Mouse (Mus musculus) lung, postnatal 0 days (tissue): ENCODE results near the gene Prrxl1. TPM values are rescaled to one million over a fixed set of nuclear protein-coding genes. Genes with fewer than 3 reads are reported as not detected.

ENCODE experiments used
- ATAC-seq: fragments of 200-750 bp; cut with Nextera tagmentation; 2 replicates; pipeline ENCODE4 v1.8.0; 2017; ENCODE audit warnings: moderate library complexity
- DNase-seq: peaks from one replicate; pipeline ENCODE4 v3.0.0-alpha.2; 2016; ENCODE audit warnings: low spot score
- H3K27ac ChIP-seq: fragments of 300-500 bp; sonication (generic); 2 replicates; pipeline ENCODE4 v1.5.1; 2014; ENCODE audit warnings: antibody characterized with exemption, mild to moderate bottlenecking, low read length, mixed read lengths
- H3K27me3 ChIP-seq: fragments of 300-500 bp; sonication (generic); replicated peaks from 2 replicates; pipeline ENCODE4 v1.6.1; 2014; ENCODE audit warnings: low read length, mixed read lengths; ENCODE audit not compliant: insufficient read depth
- H3K36me3 ChIP-seq: fragments of 300-500 bp; sonication (generic); 2 replicates; pipeline ENCODE4 v1.6.1; 2014; ENCODE audit warnings: low read length, mixed read lengths; ENCODE audit not compliant: insufficient read depth
- H3K4me1 ChIP-seq: fragments of 300-500 bp; sonication (generic); 2 replicates; pipeline ENCODE4 v1.6.1; 2014; ENCODE audit warnings: antibody characterized with exemption, low read depth, low read length, mixed read lengths; ENCODE audit not compliant: insufficient read depth
- H3K4me2 ChIP-seq: fragments of 300-500 bp; sonication (generic); replicated peaks from 2 replicates; pipeline ENCODE4 v1.6.1; 2014; ENCODE audit warnings: low read depth, mild to moderate bottlenecking, low read length, moderate library complexity, mixed read lengths
- H3K4me3 ChIP-seq: fragments of 300-500 bp; sonication (generic); 2 replicates; pipeline ENCODE4 v1.5.1; 2014; ENCODE audit warnings: low read depth, low read length
- H3K9ac ChIP-seq: fragments of 300-500 bp; sonication (generic); replicated peaks from 2 replicates; pipeline ENCODE4 v1.6.1; 2014; ENCODE audit warnings: low read depth, mild to moderate bottlenecking
- H3K9me3 ChIP-seq: fragments of 300-500 bp; sonication (generic); 2 replicates; pipeline ENCODE4 v1.6.1; 2016; ENCODE audit warnings: low read length, mixed read lengths
- CTCF ChIP-seq: IDR thresholded peaks from 2 replicates; pipeline ENCODE4 v1.5.1; 2016; ENCODE audit warnings: antibody characterized with exemption, mild to moderate bottlenecking
- EP300 ChIP-seq: IDR thresholded peaks from 2 replicates; pipeline ENCODE4 v1.6.1; 2016; ENCODE audit warnings: antibody characterized with exemption, mild to moderate bottlenecking, control low read depth
- WGBS: fragments of 180-500 bp; shearing (Covaris S2); extraction: QIAGEN DNeasy Blood & Tissue Kit; methylation state at CpG from one replicate; pipeline ENCODE4 v1.1.7; 2014; 5-methylcytosine and 5-hydroxymethylcytosine counted together
- polyA plus RNA-seq: library from polyadenylated mRNA; unstranded; fragments of >200 nt; fragmentation: Nextera tagmentation; extraction: Ambion mirVana; gene quantifications from 2 replicates; pipeline ENCODE4 v1.2.1, GENCODE M21; 2015

The Prrxl1 gene
- polyA plus RNA-seq, 1 experiment from 2014 or later, result 0.25 TPM

DNA sequence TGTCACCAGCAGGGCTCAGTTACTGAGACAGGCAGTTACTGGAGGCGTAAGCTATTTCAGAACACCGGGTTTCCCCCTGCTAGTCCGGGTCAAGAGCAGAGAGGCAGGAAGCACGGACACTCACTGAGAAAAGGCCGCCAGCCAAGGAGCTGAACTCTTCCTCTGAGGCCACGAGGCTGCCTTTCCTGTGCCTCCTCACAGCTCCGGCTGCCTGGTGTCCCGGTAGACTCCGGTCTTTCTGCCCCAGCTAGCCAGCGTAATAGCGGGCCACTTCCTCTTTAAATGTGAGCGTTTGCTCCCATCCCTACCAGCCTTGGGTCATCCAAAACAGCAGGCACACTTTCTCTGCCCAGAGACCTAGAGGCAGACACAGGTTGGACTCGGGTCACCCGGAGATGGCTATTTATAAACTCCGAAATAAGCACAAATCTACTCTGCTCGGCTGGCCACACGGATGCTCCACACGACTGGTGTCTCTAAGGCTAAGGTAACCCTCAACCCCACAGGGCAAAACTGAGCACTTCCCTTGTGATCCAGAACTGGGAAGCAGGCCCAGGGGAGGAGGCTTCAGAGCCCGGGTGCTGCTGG lies 84.1 kb downstream of the Prrxl1 start:
- H3K9ac ChIP-seq, result no peak overlapping the region
- H3K4me3 ChIP-seq, result no peak overlapping the region

DNA sequence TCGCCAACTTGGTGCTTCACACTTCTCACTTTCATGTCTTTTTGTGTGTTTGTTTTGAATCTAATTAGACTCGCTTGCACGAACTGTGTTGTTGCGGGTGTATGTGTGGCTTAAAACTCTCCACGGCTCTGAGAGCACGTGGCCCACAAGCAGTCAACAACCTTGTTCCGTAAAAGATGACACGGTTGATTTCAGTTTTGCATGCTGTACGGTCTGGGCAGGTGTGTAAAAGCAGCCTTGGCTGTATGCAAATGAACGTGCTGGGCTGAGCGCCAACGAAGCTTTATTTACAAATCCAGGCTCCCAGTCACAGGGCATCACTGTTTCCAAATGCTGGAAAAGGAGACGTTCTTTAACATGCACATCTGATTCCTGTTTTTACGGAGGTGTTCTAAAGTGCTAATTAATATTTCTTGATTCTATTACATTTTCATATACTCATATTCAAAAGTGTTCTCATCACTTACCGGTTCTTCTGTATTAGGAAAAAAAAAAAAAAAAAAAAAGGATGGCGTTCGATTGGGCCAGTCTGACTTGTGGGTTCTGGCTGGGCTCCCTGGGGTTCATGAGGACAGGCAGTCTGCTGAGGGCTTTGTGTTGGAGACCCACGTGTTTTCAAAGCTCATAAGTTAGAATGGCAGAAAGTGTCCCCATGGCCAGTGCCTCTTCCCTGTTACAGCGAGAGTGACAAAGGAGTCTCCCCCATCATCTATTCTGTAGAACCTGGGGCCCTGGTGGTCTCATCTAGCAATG lies 85.0 kb downstream of the Prrxl1 start:
- Histone ChIP-seq H3K27ac (no peak overlapping the region), H3K4me3 (no peak overlapping the region), H3K9me3 (no peaks in the 10 kb centered on the region), H3K4me1 (no peaks in the 10 kb centered on the region), H3K27me3 (no peaks in the 10 kb centered on the region), H3K36me3 (no peaks in the 10 kb centered on the region), H3K9ac (no peak overlapping the region), H3K4me2 (no peak overlapping the region)
- ATAC-seq (no peak), DNase-seq (no peak)
- WGBS, result 57% methylated on average over 19 of the region's 19 CpGs
- TF ChIP-seq EP300 (no peak), CTCF (no peak)

More for the DNA sequence above, 84.1 kb downstream of the Prrxl1 start:
- 25% methylated on average over 19 of the region's 19 CpGs for WGBS
- peak; percentile 34 for DNase-seq
- no peak for TF ChIP-seq CTCF
- no peak for TF ChIP-seq EP300
- ATAC-seq, result no peak
- Histone ChIP-seq H3K9me3 (no peaks in the 10 kb centered on the region), H3K27me3 (no peaks in the 10 kb centered on the region), H3K4me1 (no peaks in the 10 kb centered on the region), H3K27ac (no peak overlapping the region), H3K4me2 (no peak overlapping the region), H3K36me3 (no peaks in the 10 kb centered on the region)

DNA sequence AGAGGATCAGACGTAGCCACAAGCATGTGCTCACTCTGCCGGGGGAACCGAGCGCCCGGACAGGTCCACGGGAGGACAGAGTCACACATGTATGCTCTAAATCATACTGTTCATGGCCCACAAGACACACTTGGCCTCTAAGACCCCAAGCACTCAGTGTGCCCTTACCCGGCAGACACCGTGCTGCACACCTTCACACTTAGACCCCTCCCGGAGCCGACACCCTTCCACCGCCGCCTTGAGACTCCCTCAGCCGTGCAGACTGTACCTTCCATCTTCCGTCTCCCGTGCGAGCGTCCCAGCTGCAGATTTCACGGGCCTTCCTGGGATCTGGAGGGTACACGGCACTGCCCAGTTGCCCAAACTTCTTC lies 85.5 kb downstream of the Prrxl1 start:
- DNase-seq (no peak), ATAC-seq (no peak)
- Histone ChIP-seq H3K4me2 (no peak overlapping the region), H3K4me3 (no peak overlapping the region), H3K4me1 (no peaks in the 10 kb centered on the region), H3K27me3 (no peaks in the 10 kb centered on the region), H3K36me3 (no peaks in the 10 kb centered on the region), H3K27ac (no peak overlapping the region), H3K9me3 (no peaks in the 10 kb centered on the region), H3K9ac (no peak overlapping the region)
- no peak for TF ChIP-seq EP300
- TF ChIP-seq CTCF, result no peak
- WGBS, result 48% methylated on average over 19 of the region's 19 CpGs

DNA sequence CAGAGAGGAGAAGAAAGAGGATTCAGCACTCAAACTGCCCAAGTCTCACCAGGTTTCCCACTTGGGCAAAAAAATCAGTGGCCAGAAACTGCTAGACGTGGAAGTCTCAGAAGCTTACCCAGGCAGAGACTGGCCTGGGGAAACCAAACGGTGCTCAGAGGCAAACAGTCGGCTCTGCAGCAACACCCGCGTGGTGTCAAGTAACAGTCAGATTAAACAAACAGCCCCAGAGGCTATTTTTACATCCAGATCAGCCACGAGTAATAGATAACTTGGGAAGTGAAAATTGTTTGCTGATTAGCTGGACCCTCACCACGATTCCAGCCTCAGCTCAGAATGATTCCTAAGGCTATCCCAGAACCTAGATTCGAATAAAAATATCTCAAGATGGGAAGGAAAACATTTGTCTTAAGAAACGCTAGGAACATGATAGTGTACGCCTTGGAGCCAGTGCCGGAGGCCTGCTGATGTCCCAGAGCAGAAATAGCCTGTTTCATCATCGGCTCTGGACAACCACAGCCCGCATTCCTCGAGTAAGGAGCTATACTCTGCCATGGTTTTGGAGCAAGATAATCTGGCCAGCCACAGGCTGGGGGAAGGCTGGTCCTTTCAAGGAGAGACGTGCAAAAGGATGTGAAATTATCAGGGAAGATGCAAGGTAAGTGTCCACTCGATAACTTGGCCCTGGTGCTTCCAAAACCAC lies 86.1 kb downstream of the Prrxl1 start, which contains the start of gene 3425401B19Rik:
3425401B19Rik (minus strand) TSS at position 170 of the 703 bp plus-strand sequence.
- Histone ChIP-seq H3K4me3 (no peak within 1 kb of the TSS), H3K4me2 (no peak within 1 kb of the TSS)

DNA sequence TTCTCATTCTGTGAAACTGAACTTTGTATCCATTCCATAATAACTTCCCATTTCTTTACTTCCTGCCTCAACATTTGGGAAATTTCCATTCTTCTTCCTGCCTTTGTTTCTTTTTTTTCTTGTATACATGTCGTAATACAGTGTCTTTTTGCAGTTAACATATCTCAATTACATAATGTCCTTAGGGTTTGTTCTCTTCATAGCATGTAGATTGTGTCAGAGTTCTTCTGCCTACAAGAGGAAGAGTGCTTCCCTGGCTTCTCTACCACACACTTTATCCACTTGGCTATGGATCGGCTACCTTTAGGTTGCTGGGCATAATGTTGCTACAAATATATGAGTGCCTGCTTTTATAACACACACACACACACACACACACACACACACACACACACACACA lies 96.7 kb downstream of the Prrxl1 start:
- Histone ChIP-seq H3K27me3 (no peaks in the 10 kb centered on the region), H3K9ac (no peak overlapping the region), H3K9me3 (no peaks in the 10 kb centered on the region), H3K4me2 (no peak overlapping the region), H3K27ac (no peak overlapping the region), H3K36me3 (no peaks in the 10 kb centered on the region), H3K4me1 (no peaks in the 10 kb centered on the region), H3K4me3 (no peak overlapping the region)
- DNase-seq, result no peak
- ATAC-seq, result no peak
- no peak for TF ChIP-seq CTCF
- TF ChIP-seq EP300, result no peak
- 66% methylated on average over 2 of the region's 2 CpGs for WGBS

More for the DNA sequence above, 86.1 kb downstream of the Prrxl1 start, which contains the start of gene 3425401B19Rik:
- Histone ChIP-seq H3K4me1 (no peaks in the 10 kb centered on the region), H3K36me3 (no peaks in the 10 kb centered on the region), H3K9me3 (no peaks in the 10 kb centered on the region), H3K27ac (no peak within 1 kb of the TSS), H3K27me3 (no peaks in the 10 kb centered on the region), H3K9ac (no peak within 1 kb of the TSS)
- ATAC-seq (peak; percentile 54; the same call in 1 of the 2 replicates), DNase-seq (peak; percentile 33)
- 25% methylated on average over 16 of the region's 16 CpGs for WGBS
- TF ChIP-seq CTCF (no peak), EP300 (no peak)

DNA sequence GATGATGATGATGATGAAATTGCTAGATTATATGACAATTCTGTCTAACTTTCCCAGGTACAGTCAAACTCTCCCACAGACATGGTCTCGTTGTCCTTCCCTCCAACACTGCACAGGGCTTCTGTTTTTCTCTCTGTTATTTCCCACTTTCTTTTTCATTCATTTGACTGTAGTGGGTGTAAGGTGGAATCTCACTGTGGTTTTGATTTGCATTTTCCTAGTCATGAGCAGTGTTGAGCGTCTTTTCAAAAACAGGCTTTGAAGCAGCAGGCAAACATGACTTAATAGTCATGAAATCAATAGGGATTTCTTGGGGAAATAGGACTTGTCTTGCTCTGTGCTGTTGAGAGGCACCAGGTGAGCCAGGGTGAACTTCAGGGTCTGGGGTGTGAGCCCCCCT lies 97.1 kb downstream of the Prrxl1 start:
- Histone ChIP-seq H3K9ac (no peak overlapping the region), H3K27ac (no peak overlapping the region), H3K4me1 (no peaks in the 10 kb centered on the region), H3K4me2 (no peak overlapping the region), H3K4me3 (no peak overlapping the region), H3K27me3 (no peaks in the 10 kb centered on the region), H3K36me3 (no peaks in the 10 kb centered on the region), H3K9me3 (no peaks in the 10 kb centered on the region)
- 94% methylated on average over 2 of the region's 2 CpGs for WGBS
- no peak for DNase-seq
- ATAC-seq, result no peak
- no peak for TF ChIP-seq EP300
- no peak for TF ChIP-seq CTCF
